Mouse (Mus musculus): ENCODE measurements around the gene Slc39a8. TPM values are rescaled to one million over a fixed set of nuclear protein-coding genes. Genes with fewer than 3 reads are reported as not detected.

The Slc39a8 gene
- 1 to 10 TPM; 5.1 to 7.4 TPM for total RNA-seq (2021)

GRCm38 (mm10) chr3:135825016-135825753, at the start of gene Slc39a8:
Gene Slc39a8 (plus strand): TSS chr3:135825279.
- intact Hi-C loops (cut with DNase I), result no loop called here
- DNase-seq (ENCODE audit: low spot score), result peak; percentile 61

GRCm38 (mm10) chr3:135785065-135785464, 40.0 kb upstream of the Slc39a8 start:
- intact Hi-C loops (cut with DNase I), result no loop called here
- DNase-seq (ENCODE audit: low spot score), result no peak

DNA sequence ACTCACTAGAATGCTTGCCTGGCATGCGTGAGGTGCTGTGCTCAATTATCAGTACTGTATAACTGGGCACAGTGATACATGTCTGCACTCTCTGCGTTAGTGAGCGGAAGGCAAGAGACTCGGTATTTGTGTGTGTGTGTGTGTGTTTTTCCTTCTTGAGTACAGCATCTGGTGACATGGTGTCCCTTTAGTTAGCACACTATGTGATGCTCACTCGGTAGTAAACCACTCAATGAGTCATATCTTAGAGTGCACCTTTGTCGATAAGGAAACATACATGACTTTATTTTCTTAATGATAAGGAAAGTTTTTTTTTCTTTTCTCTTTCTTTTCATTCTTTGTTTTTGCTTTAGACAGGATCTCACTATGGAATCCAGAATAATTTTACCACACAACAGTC, 29.0 kb upstream of the Slc39a8 start:
- DNase-seq (ENCODE audit: low spot score), result no peak
- intact Hi-C loops (cut with DNase I), result no loop called here

- no peak for DNase-seq (ENCODE audit: low spot score)
- intact Hi-C loops (cut with DNase I), result no loop called here
Measured at GRCm38 (mm10) chr3:135798241-135798640, 26.8 kb upstream of the Slc39a8 start.

- DNase-seq (ENCODE audit: low spot score), result no peak
- intact Hi-C loops (cut with DNase I), result no loop called here
Measured at GRCm38 (mm10) chr3:135798665-135799064, 26.4 kb upstream of the Slc39a8 start.

GRCm38 (mm10) chr3:135814665-135815064, 10.4 kb upstream of the Slc39a8 start:
- no peak for DNase-seq (ENCODE audit: low spot score)
- intact Hi-C loops (cut with DNase I), result no loop called here

DNA sequence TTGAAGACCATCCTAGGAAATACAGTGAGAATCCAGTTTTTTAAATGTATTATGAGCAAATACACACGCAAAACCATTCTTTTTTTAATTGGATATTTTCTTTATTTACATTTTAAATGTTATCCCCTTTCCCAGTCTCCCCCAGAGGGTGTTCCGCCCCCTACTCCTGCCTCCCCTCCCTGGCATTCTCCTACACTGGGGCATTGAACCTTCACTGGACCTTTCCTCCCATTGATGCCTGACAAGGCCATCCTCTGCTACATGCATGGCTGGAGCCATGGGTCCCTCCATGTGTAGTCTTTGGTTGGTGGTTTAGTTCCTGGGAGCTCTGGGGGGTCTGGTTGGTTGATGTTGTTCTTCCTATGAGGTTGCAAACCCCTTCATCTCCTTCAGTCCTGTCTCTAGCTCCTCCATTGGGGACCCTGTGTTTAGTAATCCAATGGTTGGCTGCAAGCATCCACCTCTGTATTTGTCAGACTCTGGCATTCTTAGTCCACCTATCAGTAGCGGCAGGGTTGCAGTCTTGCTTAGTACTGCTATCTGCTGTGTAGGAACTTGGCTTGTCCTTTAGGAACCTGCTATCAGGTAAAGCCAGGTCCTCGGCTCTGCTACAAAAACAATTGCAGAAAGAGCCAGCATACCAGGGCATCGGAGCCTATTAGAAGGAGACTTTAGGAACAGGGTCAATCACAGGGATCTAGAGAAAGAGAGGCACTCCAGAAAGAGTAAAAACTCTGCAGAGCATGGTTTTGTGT, 8.9 kb upstream of the Slc39a8 start:
- no peak for DNase-seq (ENCODE audit: low spot score)
- intact Hi-C loops (cut with DNase I), result no loop called here

GRCm38 (mm10) chr3:135817124-135817523, 8.0 kb upstream of the Slc39a8 start:
- intact Hi-C loops (cut with DNase I), result no loop called here
- no peak for DNase-seq (ENCODE audit: low spot score)

DNA sequence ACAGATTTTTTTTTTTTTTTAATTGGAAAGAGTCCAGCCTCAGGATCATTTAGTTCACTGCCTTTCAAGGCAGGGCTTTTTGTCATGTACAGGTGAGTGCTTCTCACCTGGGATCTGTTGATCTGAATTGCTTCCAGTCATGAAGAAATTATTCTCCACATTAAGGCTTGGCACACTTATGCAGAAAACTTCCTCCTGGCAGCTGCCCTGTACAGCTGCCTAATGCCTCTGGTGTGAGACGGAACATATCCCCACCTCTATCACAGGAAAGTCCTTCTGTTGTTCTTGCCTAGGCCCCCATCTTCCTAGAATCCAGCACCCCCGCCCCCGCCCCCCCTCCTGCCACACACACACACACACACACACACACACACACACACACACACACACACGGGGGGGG, 643 bp upstream of the Slc39a8 start:
- intact Hi-C loops (cut with DNase I), result no loop called here
- no peak for DNase-seq (ENCODE audit: low spot score)

DNA sequence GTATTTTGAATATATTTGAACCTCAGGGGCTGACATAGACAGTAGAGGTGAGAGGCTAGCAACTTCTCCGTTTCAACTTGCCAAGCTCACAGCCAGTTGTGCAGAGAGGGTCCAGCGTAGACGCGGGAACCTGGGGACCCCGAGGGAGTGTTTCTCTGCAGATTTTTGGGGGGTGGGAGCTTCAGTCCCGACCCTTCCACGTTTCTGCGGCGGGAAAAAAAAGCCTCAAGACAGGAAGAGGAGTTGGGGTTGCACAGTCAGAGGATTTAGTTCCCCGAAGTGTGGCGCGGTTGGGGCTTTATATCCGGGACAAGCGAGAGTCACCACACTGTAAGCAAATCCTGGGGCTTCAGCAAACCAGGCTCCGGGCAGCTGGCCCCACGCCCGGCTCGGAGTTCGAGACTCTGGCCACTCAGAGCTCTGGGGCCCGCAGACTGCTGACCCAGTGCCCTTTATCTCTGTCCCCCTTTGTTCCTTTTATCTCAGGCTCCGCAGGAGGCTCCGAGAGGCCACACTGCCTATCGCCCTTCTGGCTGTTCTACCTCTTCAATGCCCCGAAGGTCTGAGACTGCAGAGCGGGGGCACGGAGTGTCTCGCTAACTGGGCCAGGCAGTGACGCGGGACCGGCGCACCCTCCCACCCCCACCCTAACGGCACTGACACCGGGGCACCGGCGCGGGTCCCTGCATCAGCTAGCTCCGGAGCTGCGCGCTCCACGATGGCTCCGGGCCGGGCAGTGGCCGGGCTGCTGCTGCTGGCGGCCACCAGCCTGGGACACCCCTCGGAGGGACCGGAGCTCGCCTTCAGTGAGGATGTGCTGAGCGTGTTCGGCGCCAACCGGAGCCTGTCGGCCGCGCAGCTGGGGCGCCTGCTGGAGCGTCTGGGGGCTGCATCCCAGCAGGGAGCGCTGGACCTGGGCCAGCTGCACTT, 940 bp downstream of the Slc39a8 start:
- intact Hi-C loops (cut with DNase I), result no loop called here
- peak; percentile 16 for DNase-seq (ENCODE audit: low spot score)

- no peak for DNase-seq (ENCODE audit: low spot score)
- intact Hi-C loops (cut with DNase I), result no loop called here
Measured at GRCm38 (mm10) chr3:135826684-135827249, 1.7 kb downstream of the Slc39a8 start.

- no peak for DNase-seq (ENCODE audit: low spot score)
- intact Hi-C loops (cut with DNase I), result no loop called here
Measured at GRCm38 (mm10) chr3:135828000-135828399, 2.9 kb downstream of the Slc39a8 start.

GRCm38 (mm10) chr3:135832496-135832895, 7.4 kb downstream of the Slc39a8 start:
- no peak for DNase-seq (ENCODE audit: low spot score)
- intact Hi-C loops (cut with DNase I), result no loop called here

DNA sequence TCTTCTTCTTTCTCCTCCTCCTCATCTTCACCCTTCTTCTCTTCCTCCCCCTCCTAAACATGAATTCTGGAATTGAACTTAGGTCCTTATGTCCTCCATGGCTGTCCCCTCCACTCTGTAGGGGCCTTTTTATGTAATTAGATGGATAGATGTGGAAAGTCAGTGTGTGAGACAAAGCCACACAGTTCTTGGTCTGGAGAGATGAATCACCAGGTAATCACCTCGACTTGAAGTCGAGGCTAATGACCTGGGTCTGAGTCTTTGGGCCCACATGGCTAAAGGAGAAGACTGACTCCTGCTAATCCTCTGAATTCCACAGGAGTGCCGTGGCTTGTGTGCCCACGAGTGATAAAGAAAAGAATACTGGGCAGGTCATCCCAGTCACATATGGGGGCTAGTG, 7.8 kb downstream of the Slc39a8 start:
- intact Hi-C loops (cut with DNase I), result no loop called here
- DNase-seq (ENCODE audit: low spot score), result no peak

GRCm38 (mm10) chr3:135834988-135835387, 9.9 kb downstream of the Slc39a8 start:
- intact Hi-C loops (cut with DNase I), result no loop called here
- DNase-seq (ENCODE audit: low spot score), result no peak

DNA sequence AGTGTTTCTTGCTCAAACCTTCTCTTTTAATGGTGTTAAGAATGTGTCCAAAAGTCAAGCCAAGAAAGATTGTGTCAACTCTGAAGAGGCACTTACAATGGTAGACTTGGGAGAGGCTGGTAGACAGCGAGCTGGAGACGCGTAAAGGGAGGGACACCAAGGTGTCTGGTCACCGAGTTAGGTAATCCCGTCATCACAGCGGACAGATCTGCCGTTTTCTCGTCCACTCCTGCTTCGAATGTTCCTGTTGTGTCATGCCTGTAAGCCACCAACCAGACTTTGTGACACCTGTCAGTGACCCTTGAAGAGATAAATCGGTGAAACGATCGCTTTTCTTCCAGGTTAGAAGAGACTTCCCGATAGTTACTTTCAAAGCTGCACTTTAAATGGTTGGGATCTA, 14.5 kb downstream of the Slc39a8 start:
- intact Hi-C loops (cut with DNase I), result no loop called here
- no peak for DNase-seq (ENCODE audit: low spot score)

GRCm38 (mm10) chr3:135840185-135840584, 15.1 kb downstream of the Slc39a8 start:
- no peak for DNase-seq (ENCODE audit: low spot score)
- intact Hi-C loops (cut with DNase I), result no loop called here

GRCm38 (mm10) chr3:135841716-135842511, 16.8 kb downstream of the Slc39a8 start:
- intact Hi-C loops (cut with DNase I), result no loop called here
- DNase-seq (ENCODE audit: low spot score), result no peak

GRCm38 (mm10) chr3:135843181-135843580, 18.1 kb downstream of the Slc39a8 start:
- intact Hi-C loops (cut with DNase I), result no loop called here
- DNase-seq (ENCODE audit: low spot score), result no peak
